ENCODE assay signal across 22 mouse cellular contexts in the genomic region with DNA sequence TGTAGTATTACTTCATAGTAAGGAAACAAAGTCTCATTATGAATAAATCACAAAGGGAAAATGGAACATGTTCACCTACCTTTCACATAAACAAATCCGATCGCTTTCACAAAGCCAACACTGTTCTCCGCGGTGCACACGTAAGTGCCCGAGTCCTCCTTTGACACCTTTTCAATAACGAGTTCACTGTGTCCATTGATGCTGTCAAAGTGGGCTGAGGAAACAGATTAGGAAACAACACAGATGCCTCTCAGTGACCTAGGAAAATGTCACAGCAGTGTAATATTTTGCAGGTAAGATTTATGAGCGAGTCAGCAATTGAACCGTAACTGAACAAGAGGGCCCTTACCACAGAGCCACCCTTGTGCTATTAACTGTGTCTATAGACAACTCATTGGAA.
DNase-seq lines count a peak whose midpoint lies in the region; TF ChIP-seq lines count a peak whose summit lies in the region.
"Had no signal": no experiment of that assay in that cellular context is flagged by ENCODE, and none has a peak within 500 bp of the region (broad histone marks: within the 10 kb centered on the region; RNA-seq: fewer than 3 reads in every experiment).

No protein-coding gene starts in this region.

- no peak for TF ChIP-seq POLR2A in cerebellum, adult 2 months (IDR thresholded peaks at IDR 0.05; ENCODE audit: borderline replicate concordance, insufficient read depth, low read length)

- no peaks in the 10 kb centered on the region for H3K4me1 ChIP-seq in cerebellum, adult 2 months (ENCODE audit: control insufficient read depth, insufficient read depth, low read length)
- H3K4me1 ChIP-seq: embryonic facial prominence, embryonic 13.5 days; embryonic facial prominence, embryonic 15.5 days had no signal

- no peak for TF ChIP-seq CTCF in cerebellum, adult 2 months (IDR thresholded peaks at IDR 0.05; ENCODE audit: borderline replicate concordance, insufficient read depth, low read depth, low read length)

- H3K4me3 ChIP-seq in cerebellum, adult 2 months (replicated peaks; ENCODE audit: insufficient read depth, low read depth, low read length): no peak overlapping the region
- H3K4me3 ChIP-seq: embryonic facial prominence, embryonic 13.5 days; embryonic facial prominence, embryonic 15.5 days; erythroblast, embryonic 14.5 days; forebrain, embryonic 10.5 days; forebrain, embryonic 12.5 days had no signal

- H3K27ac ChIP-seq in cerebellum, adult 2 months (ENCODE audit: insufficient read depth, low read length): no peak overlapping the region
- H3K27ac ChIP-seq: embryonic facial prominence, embryonic 13.5 days; embryonic facial prominence, embryonic 15.5 days; forebrain, embryonic 10.5 days; forebrain, embryonic 12.5 days had no signal

- H3K27me3 ChIP-seq in cerebellum, adult 2 months (ENCODE audit: control insufficient read depth, insufficient read depth, low read length): no peaks in the 10 kb centered on the region
- H3K27me3 ChIP-seq: CH12.LX; embryonic facial prominence, embryonic 13.5 days; embryonic facial prominence, embryonic 15.5 days; forebrain, embryonic 12.5 days; Patski had no signal

- peak; percentile 8 for DNase-seq in embryo, embryonic 11 days
- DNase-seq in embryo, embryonic 9.5 days (ENCODE audit: extremely low spot score): no peak
- peak; percentile 61 for DNase-seq in forelimb bud, embryonic 11.5 days (ENCODE audit: low read depth, low spot score)
- DNase-seq in mesoderm, embryonic 11.5 days (ENCODE audit: low read depth, low spot score): peak; percentile 31
- no peak for DNase-seq in cerebellum, adult 2 months
- DNase-seq: adrenal gland, adult 8-10 months; adrenal gland, postnatal 14 days; adrenal gland, postnatal 36 days; B cell, adult 2 months; cerebellum, adult 11-12 months; cerebellum, adult 8-10 months; cerebellum, adult 9-11 months; cerebellum, postnatal 14 days; cerebellum, postnatal 36 days; forebrain, postnatal 0 days had no signal

- WGBS in cerebellum, adult 2 months: 91% methylated on average over 9 of the region's 9 CpGs

Comparison
In these comparisons a context has a peak if more than half of its experiments do, and no peak if none do; other contexts are left out.
1. DNase-seq: peak in embryo, embryonic 11 days (single experiment), forelimb bud, embryonic 11.5 days (single experiment) and mesoderm, embryonic 11.5 days (single experiment); none in embryo, embryonic 9.5 days (single experiment) and cerebellum, adult 2 months (0 of 2).